Mouse (Mus musculus): ENCODE measurements around the gene Lamb2. TPM values are rescaled to one million over a fixed set of nuclear protein-coding genes. Genes with fewer than 3 reads are reported as not detected.

Lamb2 gene
- 0.04 TPM in 1 of 2 replicates, not detected in the other for polyA plus RNA-seq (2012; ENCODE audit: insufficient read depth, low replicate concordance)

GRCm38 (mm10) chr9:108479721-108480351 is at the start of gene Lamb2:
TSS of gene Lamb2 (plus strand) at chr9:108479736.
- H3K27me3 ChIP-seq (replicated peaks): peaks cover 65% of the 10 kb centered on the region
- peak within 1 kb of the TSS; percentile 75 for H3K4me3 ChIP-seq (replicated peaks)
- H3K4me1 ChIP-seq: peaks cover 30% of the 10 kb centered on the region
- H3K9me3 ChIP-seq: no peaks in the 10 kb centered on the region
- H3K36me3 ChIP-seq (replicated peaks; ENCODE audit: low read length): no peaks in the 10 kb centered on the region
- TF ChIP-seq GATA1 (IDR thresholded peaks at IDR 0.05; ENCODE audit: borderline replicate concordance, low read length): no peak
- no peak for TF ChIP-seq FLI1 (IDR thresholded peaks at IDR 0.05; ENCODE audit: low read length)

- Histone ChIP-seq H3K4me1 (no peaks in the 10 kb centered on the region), H3K4me3 (replicated peaks) (no peak overlapping the region), H3K9me3 (peaks cover 7% of the 10 kb centered on the region; the same call in 1 of the 2 replicates), H3K36me3 (replicated peaks; ENCODE audit: low read length) (no peaks in the 10 kb centered on the region), H3K27me3 (replicated peaks) (peaks cover 15% of the 10 kb centered on the region)
- TF ChIP-seq FLI1 (IDR thresholded peaks at IDR 0.05; ENCODE audit: low read length) (no peak), GATA1 (IDR thresholded peaks at IDR 0.05; ENCODE audit: borderline replicate concordance, low read length) (no peak)
These were observed 48.0 kb upstream of the Lamb2 start for GRCm38 (mm10) chr9:108431431-108432067.

- Histone ChIP-seq H3K36me3 (replicated peaks; ENCODE audit: low read length) (no peaks in the 10 kb centered on the region), H3K27me3 (replicated peaks) (peaks cover 30% of the 10 kb centered on the region), H3K9me3 (peaks cover 7% of the 10 kb centered on the region; the same call in 1 of the 2 replicates), H3K4me1 (peaks cover 13% of the 10 kb centered on the region), H3K4me3 (replicated peaks) (no peak within 1 kb of the TSS)
- TF ChIP-seq FLI1 (IDR thresholded peaks at IDR 0.05; ENCODE audit: low read length) (no peak), GATA1 (IDR thresholded peaks at IDR 0.05; ENCODE audit: borderline replicate concordance, low read length) (no peak)
These were observed 43.4 kb upstream of the Lamb2 start, which contains the start of gene BC048562 for GRCm38 (mm10) chr9:108436182-108436581. TSS of gene BC048562 (plus strand) at chr9:108436482.

- Histone ChIP-seq H3K9me3 (peaks cover 7% of the 10 kb centered on the region; the same call in 1 of the 2 replicates), H3K36me3 (replicated peaks; ENCODE audit: low read length) (no peaks in the 10 kb centered on the region), H3K4me3 (replicated peaks) (no peak overlapping the region), H3K27me3 (replicated peaks) (peaks cover 30% of the 10 kb centered on the region), H3K4me1 (peaks cover 26% of the 10 kb centered on the region)
- TF ChIP-seq GATA1 (IDR thresholded peaks at IDR 0.05; ENCODE audit: borderline replicate concordance, low read length) (no peak), FLI1 (IDR thresholded peaks at IDR 0.05; ENCODE audit: low read length) (no peak)
These were observed 40.4 kb upstream of the Lamb2 start for GRCm38 (mm10) chr9:108439176-108439575.

GRCm38 (mm10) chr9:108440485-108440884 is 39.1 kb upstream of the Lamb2 start:
- Histone ChIP-seq H3K9me3 (peaks cover 5% of the 10 kb centered on the region; the same call in 1 of the 2 replicates), H3K36me3 (replicated peaks; ENCODE audit: low read length) (no peaks in the 10 kb centered on the region), H3K4me1 (peaks cover 36% of the 10 kb centered on the region), H3K4me3 (replicated peaks) (no peak overlapping the region), H3K27me3 (replicated peaks) (peaks cover 36% of the 10 kb centered on the region)
- no peak for TF ChIP-seq GATA1 (IDR thresholded peaks at IDR 0.05; ENCODE audit: borderline replicate concordance, low read length)
- no peak for TF ChIP-seq FLI1 (IDR thresholded peaks at IDR 0.05; ENCODE audit: low read length)

GRCm38 (mm10) chr9:108441236-108441919 is 38.2 kb upstream of the Lamb2 start:
- no peaks in the 10 kb centered on the region for H3K9me3 ChIP-seq
- peaks cover 36% of the 10 kb centered on the region for H3K27me3 ChIP-seq (replicated peaks)
- TF ChIP-seq GATA1 (IDR thresholded peaks at IDR 0.05; ENCODE audit: borderline replicate concordance, low read length): no peak
- TF ChIP-seq FLI1 (IDR thresholded peaks at IDR 0.05; ENCODE audit: low read length): no peak
- peaks cover 45% of the 10 kb centered on the region for H3K4me1 ChIP-seq
- no peak overlapping the region for H3K4me3 ChIP-seq (replicated peaks)
- no peaks in the 10 kb centered on the region for H3K36me3 ChIP-seq (replicated peaks; ENCODE audit: low read length)

GRCm38 (mm10) chr9:108445125-108445524 is 34.4 kb upstream of the Lamb2 start:
- peaks cover 26% of the 10 kb centered on the region for H3K27me3 ChIP-seq (replicated peaks)
- TF ChIP-seq GATA1 (IDR thresholded peaks at IDR 0.05; ENCODE audit: borderline replicate concordance, low read length) (no peak), FLI1 (IDR thresholded peaks at IDR 0.05; ENCODE audit: low read length) (no peak)
- no peaks in the 10 kb centered on the region for H3K36me3 ChIP-seq (replicated peaks; ENCODE audit: low read length)
- no peaks in the 10 kb centered on the region for H3K9me3 ChIP-seq
- peaks cover 46% of the 10 kb centered on the region for H3K4me1 ChIP-seq
- H3K4me3 ChIP-seq (replicated peaks): no peak overlapping the region

GRCm38 (mm10) chr9:108449860-108450259 is 29.7 kb upstream of the Lamb2 start:
- 0 out of 2 replicates have a peak, but pooled peaks cover 2% of the 10 kb centered on the region for H3K9me3 ChIP-seq
- H3K4me3 ChIP-seq (replicated peaks): no peak overlapping the region
- H3K27me3 ChIP-seq (replicated peaks): peaks cover 39% of the 10 kb centered on the region
- H3K36me3 ChIP-seq (replicated peaks; ENCODE audit: low read length): no peaks in the 10 kb centered on the region
- H3K4me1 ChIP-seq: peaks cover 52% of the 10 kb centered on the region
- TF ChIP-seq GATA1 (IDR thresholded peaks at IDR 0.05; ENCODE audit: borderline replicate concordance, low read length) (no peak), FLI1 (IDR thresholded peaks at IDR 0.05; ENCODE audit: low read length) (no peak)

GRCm38 (mm10) chr9:108450292-108451169 is 29.0 kb upstream of the Lamb2 start:
- H3K4me3 ChIP-seq (replicated peaks): no peak overlapping the region
- H3K9me3 ChIP-seq: 0 out of 2 replicates have a peak, but pooled peaks cover 3% of the 10 kb centered on the region
- TF ChIP-seq GATA1 (IDR thresholded peaks at IDR 0.05; ENCODE audit: borderline replicate concordance, low read length) (no peak), FLI1 (IDR thresholded peaks at IDR 0.05; ENCODE audit: low read length) (no peak)
- H3K4me1 ChIP-seq: peaks cover 47% of the 10 kb centered on the region
- H3K27me3 ChIP-seq (replicated peaks): peaks cover 34% of the 10 kb centered on the region
- H3K36me3 ChIP-seq (replicated peaks; ENCODE audit: low read length): no peaks in the 10 kb centered on the region
